Mouse (Mus musculus): Measurements from ENCODE around the gene Wwp2.

Gene Wwp2

GRCm38 (mm10) chr8:107510766-107511165 lies 74.6 kb downstream of the Wwp2 start:
- DNase-seq (ENCODE audit: low spot score), result no peak

DNA sequence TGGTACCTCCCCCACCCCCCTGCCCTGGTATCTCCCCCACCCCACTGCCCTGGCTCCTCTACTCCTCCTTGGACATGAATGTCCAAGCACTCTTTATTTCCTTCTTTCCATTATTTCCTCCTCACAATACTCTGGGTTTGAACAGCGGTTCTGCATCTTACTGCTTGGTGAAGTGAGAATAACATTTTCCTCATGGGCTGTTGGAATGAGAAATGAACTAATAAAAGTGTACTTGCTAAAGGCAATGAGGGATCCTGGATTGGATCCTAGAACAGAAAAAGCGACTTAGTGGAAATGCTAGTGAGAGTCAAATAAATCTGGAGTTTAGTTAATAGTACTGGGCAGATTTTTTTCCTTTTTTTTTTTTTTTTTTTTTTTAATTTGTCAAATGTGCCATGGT lies 77.1 kb downstream of the Wwp2 start:
- DNase-seq (ENCODE audit: low spot score), result no peak

DNA sequence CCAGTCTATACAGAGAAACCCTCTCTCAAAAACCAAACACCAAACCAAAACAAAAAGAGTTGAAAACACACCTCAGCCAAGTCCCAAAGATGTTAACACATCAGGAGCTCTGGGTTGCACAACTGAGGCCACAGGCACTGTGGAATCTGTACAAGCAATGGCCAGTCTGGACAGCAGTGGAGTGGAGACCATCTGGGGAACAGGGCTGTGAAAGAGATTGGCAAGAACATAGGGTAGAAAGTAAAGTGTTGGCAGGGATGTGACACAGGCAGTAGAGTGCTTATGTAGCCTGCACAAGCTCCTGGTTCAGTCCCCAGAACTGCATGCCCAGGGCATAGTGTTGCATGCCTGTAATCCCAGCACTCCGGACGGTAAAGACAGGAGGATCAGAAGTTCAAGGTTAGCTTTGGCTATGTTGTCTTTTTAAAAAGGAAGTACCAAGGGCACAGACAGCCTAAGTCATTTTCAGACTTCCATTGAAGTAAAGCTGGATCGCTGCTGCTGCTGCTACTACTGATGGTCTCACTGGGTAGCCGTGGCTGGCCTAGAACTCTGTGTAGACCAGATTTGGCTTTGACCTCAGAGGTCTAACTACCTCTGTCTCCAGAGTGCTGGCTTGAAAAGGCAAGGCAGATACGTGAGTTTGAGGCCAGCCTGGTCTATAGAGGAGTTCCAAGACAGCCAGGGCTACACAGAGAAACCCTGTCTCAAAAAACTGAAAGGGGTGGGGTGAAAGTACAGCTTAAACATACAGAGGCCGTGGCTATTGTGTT lies 79.0 kb downstream of the Wwp2 start:
- DNase-seq (ENCODE audit: low spot score), result no peak

- DNase-seq (ENCODE audit: low spot score), result no peak
Observed at GRCm38 (mm10) chr8:107518726-107519125, 82.6 kb downstream of the Wwp2 start.

- DNase-seq (ENCODE audit: low spot score), result no peak
Observed at GRCm38 (mm10) chr8:107519860-107520259, 83.7 kb downstream of the Wwp2 start.

DNA sequence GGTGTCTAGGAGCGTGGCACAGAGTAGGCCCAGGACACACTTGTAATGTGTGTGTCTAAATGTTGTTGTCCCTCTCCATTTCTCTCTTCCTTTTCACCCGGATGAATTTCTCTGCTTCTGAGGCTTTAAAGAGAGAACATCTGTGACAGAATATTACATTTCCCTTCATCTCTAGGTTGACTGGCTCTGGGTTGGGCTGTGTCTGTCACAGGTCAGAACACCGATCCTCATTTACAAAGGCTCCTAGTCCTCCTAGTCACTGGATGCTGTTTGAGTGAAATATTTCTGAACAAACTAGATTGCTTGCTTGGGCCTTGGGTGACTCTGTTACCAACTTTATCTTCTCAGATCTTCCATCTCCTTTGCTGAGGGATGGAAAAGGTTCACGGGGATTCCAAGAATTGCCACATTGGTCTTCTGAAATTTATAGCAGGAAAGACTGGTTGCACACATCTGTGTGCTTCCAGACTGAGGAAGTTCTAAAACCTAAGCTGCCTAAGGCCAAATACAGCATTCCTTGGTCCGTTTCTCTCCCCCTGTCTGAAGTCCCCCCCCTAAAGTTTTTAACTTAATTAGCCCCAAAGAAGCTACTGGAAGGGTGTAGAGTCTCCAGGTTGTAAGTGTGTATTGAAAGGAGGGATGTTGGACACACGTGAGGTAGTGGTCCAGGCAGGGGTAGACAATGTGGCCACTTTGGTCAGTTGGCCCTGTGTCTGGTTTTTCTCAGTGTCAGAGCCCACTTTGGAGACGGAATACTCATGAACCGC lies 85.8 kb downstream of the Wwp2 start:
- no peak for DNase-seq (ENCODE audit: low spot score)

GRCm38 (mm10) chr8:107522555-107522833 lies 86.3 kb downstream of the Wwp2 start:
- no peak for DNase-seq (ENCODE audit: low spot score)

GRCm38 (mm10) chr8:107524535-107524934 lies 88.4 kb downstream of the Wwp2 start:
- no peak for DNase-seq (ENCODE audit: low spot score)

- no peak for DNase-seq (ENCODE audit: low spot score)
Observed at GRCm38 (mm10) chr8:107528786-107529185, 92.6 kb downstream of the Wwp2 start.

DNA sequence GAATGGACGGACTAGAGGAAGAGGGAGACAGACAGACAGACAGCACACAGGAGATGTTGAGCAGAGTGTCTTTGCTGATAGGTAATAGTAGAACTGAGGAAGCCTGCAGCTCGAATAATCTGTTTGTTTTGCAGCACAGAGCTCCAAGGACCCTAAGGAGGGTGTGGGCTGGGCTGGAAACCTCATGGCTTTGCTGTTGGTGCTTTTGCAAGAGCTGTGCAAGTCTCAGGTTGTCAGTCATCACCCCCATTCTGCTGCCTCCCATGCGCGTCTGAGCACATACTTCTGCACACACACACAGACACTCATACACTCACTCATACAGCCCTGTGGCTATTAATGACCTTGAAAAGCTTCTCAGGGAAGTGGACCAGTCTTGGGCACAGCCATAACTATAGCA lies 101.3 kb downstream of the Wwp2 start:
- no peak for DNase-seq (ENCODE audit: low spot score)

DNA sequence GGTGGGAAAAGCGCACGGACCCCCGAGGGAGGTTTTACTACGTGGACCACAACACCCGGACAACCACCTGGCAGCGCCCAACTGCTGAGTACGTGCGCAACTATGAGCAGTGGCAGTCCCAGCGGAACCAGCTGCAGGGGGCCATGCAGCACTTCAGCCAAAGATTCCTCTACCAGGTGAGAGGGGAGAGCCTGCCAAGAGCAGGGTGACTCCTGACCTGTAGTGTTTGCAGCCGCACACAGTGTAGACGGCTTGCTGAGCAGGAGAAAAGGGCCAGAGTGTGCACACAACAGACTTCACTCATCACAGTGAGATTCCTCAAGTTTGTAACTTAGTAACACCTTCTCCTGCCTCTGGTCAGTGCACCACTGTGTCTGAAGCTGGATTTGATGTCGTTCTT lies 104.5 kb downstream of the Wwp2 start:
- DNase-seq (ENCODE audit: low spot score), result no peak

DNA sequence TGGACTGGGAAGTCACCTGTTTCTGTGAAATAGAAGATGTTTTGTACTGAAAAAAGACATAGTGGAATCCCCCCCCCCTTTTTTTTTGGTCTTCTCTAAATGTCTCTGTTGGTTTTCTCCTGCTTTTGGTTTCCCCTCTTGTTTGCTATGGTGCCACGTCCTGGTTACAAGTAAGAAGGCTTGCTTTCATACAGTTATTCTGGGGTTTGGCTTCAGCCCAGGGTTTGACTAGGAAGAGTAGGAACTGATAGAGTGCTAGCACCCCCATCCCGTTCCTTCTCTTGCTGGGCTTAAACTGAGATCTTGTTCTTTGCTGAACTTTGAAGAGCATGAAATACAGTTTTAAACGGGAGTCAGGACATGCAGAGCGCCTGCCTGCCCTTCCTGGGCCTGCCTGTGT lies 105.2 kb downstream of the Wwp2 start:
- DNase-seq (ENCODE audit: low spot score), result no peak

DNA sequence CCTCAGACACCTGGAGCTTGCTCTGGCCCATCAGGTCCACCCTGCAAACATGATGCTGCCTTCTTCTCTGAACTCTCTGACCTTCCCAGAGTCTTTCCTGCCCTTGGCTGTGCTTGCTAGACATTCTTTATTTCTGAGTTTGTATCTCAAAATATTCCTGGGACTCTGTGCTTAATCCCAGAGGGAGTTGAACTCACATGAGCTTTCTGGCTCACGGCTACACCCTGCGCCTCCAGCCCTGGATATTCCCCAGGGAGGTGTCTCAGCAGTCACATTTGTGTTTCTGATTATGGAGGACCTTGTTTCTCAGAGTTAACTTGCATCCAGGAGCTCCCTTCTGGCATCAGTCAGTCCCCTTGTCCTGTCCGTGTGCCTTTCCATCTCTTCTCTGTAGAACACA lies 106.0 kb downstream of the Wwp2 start:
- DNase-seq (ENCODE audit: low spot score), result no peak

DNA sequence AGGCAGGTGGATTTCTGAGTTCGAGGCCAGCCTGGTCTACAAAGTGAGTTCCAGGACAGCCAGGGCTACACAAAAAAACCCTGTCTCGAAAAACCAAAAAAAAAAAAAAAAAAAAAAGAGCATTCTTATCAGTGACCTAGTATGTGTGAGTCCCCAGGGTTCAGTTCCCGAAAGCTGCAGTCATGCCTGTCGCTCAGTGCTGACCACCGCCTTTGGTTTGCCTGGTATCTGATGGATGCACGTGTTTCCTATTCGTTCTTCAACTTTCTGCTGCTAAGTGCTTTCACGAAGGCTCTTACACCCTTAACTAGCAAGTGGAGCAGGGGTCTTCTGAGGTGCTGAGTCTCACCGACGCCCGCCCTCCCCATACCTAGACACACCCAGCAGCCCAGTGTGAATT lies 107.5 kb downstream of the Wwp2 start:
- DNase-seq (ENCODE audit: low spot score), result no peak

DNA sequence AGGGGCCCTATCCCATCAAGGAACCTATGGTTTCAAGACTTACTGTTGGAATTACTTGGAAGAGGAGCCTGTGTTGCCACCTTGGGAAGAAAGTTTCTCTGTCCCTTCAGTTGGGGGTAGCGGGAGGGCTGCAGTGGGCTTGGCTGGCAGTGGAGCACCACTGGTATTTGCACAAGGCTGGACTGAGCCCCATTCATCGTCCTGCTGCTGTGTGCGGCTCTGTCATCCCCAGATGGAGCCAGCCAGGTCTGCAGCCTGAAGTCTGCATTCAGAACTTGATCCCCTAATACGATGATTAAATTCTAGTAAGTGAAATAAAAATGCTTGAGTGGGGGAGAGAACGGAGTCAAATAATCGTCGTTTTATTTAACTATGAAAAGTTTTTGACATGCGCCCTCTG lies 108.0 kb downstream of the Wwp2 start:
- DNase-seq (ENCODE audit: low spot score), result no peak

- peak; percentile 8 for DNase-seq (ENCODE audit: low spot score)
Observed at GRCm38 (mm10) chr8:107544651-107545174, 108.5 kb downstream of the Wwp2 start.

- DNase-seq (ENCODE audit: low spot score), result no peak
Observed at GRCm38 (mm10) chr8:107545621-107546152, 109.5 kb downstream of the Wwp2 start.

DNA sequence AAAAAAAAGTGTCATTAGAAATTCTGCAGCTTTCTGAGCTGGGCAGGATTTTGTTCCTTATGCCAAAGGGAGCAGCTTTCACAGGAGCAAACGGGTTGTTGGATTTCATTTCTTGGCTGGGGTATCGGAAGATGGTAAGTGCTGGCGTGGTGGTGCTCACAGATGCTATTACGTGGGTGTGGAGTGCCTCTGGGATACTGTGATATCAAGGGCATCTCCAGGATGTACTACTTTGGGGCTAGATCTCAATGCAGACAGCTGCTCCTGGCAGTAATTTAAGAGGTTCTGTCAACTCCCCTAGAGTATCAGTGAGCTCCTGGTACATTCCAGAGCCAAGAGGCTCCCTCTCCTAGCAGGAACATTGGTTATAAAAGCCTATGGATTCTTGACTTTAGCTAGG lies 110.0 kb downstream of the Wwp2 start:
- DNase-seq (ENCODE audit: low spot score), result no peak

DNA sequence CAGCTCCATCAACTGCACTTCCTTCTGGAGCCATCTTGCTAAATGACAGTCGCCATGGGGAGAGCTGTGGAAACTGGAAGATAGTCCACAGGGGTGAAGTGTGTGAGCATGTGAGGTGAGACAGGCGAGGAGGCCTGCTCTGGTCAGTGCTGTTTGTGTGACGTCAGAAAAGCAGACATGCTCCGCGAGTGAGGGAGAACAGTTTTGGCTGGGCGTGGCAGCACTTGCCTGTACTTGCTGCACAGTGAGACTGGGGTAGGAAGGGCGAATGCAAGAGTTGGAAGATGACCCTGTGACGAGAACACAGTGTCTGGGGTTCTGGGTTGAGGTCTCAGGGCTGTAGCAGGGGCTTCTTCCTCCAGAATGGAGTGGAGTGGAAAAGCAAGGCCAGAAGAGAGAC lies 110.7 kb downstream of the Wwp2 start:
- no peak for DNase-seq (ENCODE audit: low spot score)

DNA sequence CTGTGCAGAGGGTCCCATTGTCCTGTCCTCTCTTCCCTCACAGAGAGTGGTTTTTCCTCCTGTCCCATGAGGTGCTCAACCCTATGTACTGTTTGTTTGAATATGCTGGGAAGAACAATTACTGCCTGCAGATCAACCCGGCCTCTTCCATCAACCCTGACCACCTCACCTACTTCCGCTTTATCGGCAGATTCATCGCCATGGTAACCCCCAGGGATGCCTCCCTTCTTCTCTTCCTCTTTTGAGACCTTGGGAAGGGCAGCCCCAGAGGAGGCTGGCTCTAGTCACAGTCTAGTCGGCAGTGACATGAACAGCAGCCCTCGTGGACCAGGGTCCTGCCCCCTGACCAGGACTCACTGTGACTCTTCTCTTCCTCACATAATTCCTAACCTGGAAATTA lies 116.1 kb downstream of the Wwp2 start:
- DNase-seq (ENCODE audit: low spot score), result no peak

DNA sequence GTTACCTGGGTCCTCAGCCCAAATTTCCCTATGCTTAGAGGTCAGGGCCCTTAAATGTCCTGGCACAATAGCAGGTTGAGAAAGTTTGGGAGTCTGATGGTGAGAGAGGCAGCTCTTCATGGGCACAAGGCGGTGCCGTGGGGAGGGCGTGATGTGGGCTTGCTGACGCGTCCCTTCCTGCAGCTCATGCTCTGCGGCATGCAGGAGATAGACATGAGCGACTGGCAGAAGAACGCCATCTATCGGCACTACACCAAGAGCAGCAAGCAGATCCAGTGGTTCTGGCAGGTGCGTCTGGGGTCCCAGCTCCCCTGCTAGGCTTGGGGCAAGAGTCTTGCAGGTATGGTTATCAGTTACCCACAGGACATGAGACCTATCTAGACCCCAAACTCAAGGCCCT lies 119.1 kb downstream of the Wwp2 start:
- no peak for DNase-seq (ENCODE audit: low spot score)

GRCm38 (mm10) chr8:107556511-107556936 lies 120.4 kb downstream of the Wwp2 start:
- DNase-seq (ENCODE audit: low spot score), result no peak

- no peak for DNase-seq (ENCODE audit: low spot score)
Observed at GRCm38 (mm10) chr8:107560820-107561536, 124.8 kb downstream of the Wwp2 start.
